In genomic region chr5:110287084-110287475, GRCm38 (mm10) we compare ENCODE assay signal across 1 mouse cellular context.
TF ChIP-seq lines count a peak whose summit lies in the region.

No protein-coding gene starts in this region.

TF ChIP-seq in MEL, 35 proteins besides CTCF, POLR2A, EP300 and RAD21:
- no peak for TF ChIP-seq SIN3A (IDR thresholded peaks at IDR 0.05; ENCODE audit: low read length)
- peak; percentile 22; the same call in 1 of the 2 replicates for TF ChIP-seq MAFK (IDR thresholded peaks at IDR 0.05; ENCODE audit: borderline replicate concordance, low read depth, low read length)
- peak; percentile 15; the same call in 1 of the 2 replicates for TF ChIP-seq GATA1 (IDR thresholded peaks at IDR 0.05; ENCODE audit: low read depth, low read length)
